Mouse (Mus musculus) heart, adult 9 months (tissue): ENCODE results near the gene Iqcd.

Source experiments
- DNase-seq, 2 experiments: peaks; one replicate each; pipeline ENCODE4 v3.0.0; 2022; ENCODE audit warnings: low spot score in 2 of 2

Iqcd gene

GRCm38 (mm10) chr5:120628624-120629023 is 39.8 kb downstream of the Iqcd start:
- DNase-seq, result no peak

- DNase-seq, result no peak
Measured at GRCm38 (mm10) chr5:120631128-120631527, 42.3 kb downstream of the Iqcd start.

DNA sequence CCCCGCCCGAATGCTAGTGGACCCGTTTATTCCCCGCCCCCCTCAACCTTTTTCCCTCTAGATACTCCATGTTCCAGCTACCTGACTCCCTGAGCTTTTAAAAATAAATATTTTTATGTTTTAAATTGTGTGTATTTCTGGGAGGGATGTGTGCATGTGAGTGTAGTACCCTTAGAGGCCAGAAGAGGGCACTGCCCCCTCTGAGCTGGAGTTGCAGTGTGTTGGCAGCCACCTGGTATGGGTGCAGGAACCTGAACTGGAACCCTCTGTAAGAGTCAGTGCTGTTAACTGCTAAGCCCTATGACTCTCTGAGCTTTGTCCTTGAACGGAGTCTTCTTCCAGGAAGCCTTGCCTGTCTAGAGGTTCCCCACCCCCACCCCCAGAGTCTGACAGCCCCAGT is 43.1 kb downstream of the Iqcd start:
- DNase-seq, result no peak

GRCm38 (mm10) chr5:120634131-120634530 is 45.3 kb downstream of the Iqcd start, which contains the start of gene Cfap73:
Cfap73 (minus strand) TSS chr5:120634235.
- DNase-seq, result no peak

- no peak for DNase-seq
Measured at GRCm38 (mm10) chr5:120634860-120635259, 46.0 kb downstream of the Iqcd start.

DNA sequence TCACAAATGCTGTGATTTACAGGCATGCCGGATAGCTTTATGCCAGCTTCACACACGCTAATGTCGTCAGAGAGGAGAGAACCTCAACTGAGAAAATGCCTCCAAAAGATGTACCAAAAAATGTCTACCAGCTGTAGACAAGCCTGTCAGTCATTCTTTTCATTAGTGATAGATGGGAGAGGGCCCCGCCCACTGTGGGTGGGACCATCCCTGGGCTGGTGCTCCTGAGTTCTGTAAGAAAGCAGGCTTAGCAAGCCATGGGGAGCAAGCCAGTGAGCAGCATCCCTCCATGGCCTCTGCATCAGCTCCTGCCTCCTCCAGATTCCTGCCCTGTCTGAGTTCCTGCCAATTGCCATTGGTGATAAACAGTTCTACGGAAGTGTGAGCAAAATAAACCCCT is 46.8 kb downstream of the Iqcd start:
- no peak for DNase-seq

DNA sequence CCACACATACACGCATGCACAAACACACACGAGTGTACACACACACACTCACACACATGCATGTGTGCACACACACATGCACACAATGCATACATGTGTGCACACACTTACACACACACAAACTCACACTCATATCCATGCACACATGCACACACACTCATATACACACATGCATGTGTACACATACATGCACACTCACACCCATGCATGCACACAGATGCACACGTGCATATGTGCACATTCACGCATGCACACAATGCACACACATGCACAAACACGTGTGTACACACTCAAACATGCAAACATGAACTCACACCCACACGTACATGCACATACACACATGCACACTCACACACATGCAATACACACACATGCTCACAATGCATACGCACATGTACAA is 51.3 kb downstream of the Iqcd start:
- no peak for DNase-seq

DNA sequence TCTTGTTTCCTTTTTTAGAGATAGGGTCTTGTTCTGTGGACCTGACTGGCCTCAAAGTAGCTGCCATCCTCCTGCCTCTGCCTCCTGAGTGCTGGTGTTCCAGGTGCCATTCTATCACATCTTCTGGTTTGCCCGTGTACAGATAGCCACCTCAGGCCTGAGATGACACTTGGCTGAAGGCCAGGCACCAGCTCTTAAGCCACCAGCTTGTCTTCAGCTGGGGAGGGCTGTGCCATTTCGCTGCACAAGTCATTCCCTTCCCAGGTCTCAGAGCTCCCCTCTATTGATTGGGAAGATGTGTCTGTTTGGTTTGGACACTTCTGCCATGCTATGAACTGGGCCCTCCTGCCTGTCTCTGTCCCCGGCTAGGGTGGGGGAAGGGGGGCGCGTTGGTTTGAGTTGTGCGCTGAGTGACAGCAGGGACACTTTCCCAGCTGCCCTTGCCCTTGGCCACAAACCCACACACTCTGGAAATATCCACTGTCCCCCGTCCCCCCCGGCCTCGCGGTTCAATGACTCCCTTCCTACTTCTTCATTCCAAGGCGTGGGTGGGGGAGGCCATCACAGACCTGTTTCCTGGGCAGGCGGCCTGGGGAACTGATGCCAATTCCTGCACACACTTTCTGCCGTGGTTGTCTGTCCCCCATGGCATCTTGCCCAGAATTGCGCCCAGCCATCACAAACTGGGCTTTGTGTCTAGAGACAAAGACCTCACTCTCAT is 54.7 kb downstream of the Iqcd start:
- no peak for DNase-seq

DNA sequence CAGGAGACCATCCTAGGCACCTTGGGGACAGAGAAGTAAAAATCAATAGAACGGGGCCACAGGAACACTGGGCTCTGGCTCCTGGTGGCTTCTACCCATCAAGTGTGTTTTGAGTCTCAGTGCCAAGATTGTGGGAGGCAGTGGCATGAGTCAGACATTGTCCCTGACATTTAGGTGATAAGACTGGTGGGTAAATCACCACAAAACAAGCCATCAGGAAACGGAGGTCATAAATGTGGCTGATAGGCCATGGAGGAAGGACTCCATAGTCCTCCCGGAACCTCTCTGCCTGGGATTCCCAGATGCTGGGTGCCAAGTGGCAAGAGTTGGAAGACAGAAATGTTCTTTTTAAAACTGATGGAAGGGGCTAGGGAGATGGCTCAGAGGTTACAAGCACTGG is 55.4 kb downstream of the Iqcd start:
- no peak for DNase-seq

GRCm38 (mm10) chr5:120645851-120646250 is 57.0 kb downstream of the Iqcd start:
- no peak for DNase-seq

- no peak for DNase-seq
Measured at GRCm38 (mm10) chr5:120647361-120647760, 58.5 kb downstream of the Iqcd start.

DNA sequence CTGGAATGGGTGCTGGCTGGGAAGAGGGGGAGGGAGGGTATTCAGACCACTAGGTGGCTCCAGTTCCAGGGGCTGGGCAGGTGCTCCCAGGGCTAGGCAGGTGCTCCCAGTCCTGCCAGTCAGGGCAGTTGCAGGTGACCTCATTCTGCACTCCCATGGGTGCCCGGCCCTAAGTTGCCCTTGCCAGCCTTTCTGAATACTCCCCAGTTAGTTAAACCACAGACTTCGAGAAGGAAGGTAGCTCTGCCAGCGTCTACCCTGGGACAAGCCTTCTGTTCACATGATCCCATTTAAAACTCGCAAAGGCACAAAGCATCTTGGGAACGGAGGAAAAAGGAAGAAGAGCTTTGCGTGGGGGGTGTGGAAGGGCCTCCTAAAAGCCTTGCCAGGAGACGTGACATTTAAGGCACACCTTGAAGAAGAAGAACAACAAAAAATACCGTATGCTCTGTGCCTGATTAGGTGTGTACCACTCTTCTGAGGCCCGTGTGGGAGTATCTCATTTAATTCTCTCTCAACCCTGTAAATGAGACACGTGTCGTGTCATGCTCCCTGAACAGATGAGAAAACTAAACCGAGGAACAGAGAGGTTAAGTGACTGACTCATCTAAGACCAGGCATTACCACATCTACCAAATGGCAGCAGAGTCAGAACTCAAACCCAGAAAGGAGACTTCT is 59.1 kb downstream of the Iqcd start:
- DNase-seq, result no peak

DNA sequence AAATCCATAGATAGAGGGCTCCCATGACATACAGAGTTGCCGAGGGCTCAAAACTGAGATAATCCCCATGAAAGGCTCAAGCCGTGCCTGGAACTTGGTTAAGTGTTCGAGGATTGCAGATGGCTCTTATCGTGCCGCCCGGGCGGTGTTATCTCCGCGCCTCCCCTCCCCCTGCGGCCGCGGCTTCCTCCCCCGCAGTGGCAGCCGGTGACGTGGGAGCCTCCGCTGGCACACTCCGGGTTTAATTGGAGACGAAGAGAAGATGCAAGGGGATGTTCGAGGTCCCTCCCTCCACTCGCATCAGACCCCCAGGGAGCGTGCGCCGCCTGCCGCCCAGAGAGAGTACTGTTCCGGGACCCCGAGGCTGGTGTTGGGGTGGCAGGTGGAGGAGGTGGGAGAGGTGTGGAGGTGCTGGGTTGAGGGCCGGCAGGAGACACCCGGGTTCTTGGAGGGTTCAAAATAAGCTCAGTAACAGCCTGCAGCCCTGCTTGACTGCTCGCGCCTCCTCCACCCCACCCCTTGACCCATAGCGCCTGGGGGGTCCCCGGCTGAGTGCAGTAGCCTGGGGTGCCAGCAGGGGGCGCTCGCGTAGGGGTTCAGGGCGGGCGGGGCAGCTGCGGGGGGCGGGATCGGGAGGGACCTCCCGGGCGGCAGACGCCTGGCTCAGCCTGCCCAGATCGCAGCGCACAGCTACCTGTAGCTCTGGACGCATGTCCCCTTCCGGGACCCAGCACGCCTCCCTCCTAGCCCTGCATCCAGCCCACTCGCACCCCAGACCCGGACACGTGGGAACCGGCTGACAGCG is 60.0 kb downstream of the Iqcd start, which contains the start of gene Rasal1:
Gene Rasal1, plus strand, starts transcription at position 244 of the 805 bp plus-strand sequence.
- DNase-seq, result no peak

DNA sequence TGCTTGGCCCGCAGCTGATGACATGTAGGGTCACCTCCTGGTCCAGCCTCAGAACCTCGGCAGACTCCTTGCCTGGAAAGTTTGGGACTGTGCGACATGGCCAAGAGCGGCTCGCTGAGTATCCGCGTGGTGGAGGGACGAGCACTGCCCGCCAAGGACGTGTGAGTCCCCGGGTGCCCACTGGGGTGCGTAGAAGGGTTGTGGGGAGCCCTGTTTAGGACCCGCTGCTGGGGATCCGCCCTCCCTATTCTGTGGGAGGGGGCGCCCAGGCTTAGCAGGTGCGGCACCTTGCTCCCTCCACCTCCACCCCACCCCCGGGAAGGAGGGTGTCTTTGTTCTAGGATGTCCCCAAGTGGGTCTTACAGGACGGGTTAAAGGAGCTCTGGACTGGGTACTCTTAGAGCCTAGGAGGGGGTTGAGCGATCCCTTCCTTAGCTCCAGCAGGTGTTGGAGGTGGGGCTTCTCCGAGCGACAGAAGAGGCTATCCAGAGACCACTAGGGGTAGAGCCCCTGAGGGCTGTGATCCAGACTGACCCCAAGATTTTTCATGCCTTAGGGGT is 60.6 kb downstream of the Iqcd start:
- DNase-seq, result no peak

DNA sequence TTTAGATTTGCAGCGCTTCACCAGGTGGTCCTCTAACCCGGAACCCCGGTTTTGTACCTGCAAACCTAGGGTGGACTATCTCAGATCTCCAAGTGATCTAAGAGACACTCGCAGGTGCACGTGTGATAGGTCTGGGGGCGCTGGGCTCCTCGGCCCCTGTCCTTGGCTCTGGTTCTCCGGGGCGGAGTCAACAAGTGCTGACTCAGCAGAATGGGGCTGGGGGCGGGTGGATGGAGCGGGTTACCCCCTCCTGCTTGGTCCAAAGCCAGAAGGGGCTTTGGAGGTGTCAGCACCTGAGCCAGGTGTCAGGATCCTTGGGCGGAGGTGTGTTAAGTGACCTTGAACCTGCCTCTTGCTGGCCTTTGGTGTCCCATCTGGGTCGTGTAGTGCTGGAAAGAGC is 61.1 kb downstream of the Iqcd start:
- DNase-seq, result no peak

DNA sequence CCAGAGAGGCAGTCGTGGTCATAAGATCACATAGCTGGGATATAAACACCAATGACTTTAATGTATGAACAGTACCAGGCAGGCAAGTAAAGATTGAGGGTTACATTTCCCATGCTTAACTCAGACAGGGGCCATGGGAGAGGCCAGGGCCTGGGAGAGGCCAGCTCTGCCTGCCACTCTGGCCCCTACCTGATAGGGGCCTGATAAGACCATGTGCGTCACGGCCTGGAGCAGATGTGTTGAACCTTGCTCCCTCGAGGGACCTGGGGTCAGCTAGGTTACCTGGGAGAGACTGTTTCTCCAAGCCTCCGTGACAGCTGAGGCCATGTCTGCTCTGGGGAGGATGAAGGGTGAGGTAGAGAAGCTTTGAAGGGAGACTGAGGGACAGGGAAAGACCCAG is 62.4 kb downstream of the Iqcd start:
- DNase-seq, result no peak

DNA sequence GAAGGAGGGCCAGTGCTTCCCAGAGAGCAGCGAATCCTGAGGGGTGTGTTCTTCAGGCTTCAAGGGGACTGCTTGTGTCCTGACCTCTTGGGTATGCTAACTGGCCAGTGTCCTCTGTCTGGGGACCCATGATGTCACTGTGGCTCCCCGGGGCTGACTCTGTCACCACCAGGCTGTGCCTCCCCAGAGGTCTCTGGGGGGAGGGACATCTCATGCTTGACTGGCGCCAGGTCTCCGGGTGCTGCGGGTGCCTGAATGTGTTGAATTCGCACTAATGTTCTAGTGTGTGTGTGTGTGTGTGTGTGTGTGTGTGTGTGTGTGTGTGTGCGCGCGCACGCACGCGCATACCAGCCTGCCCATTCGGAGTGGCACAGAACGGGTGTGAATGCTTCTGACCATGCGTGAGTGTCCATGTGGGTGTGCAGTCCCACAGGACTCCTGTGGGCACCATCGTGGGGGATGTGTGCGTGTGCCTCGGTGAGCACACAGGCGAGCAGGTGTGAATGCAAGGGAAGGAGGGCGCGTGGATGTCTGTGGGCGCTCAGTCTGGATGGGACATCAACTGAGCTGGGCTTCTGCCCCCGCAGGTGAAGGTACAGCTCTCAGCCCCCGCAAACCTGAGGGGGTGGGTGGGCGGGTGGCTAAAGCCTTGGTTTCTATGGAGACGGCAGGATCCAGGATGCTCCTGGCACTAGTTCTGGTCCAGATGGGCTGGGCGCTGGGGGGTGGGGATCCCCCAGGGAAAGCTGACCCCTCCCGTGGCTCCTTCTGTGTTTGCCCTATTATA is 64.3 kb downstream of the Iqcd start:
- no peak for DNase-seq

DNA sequence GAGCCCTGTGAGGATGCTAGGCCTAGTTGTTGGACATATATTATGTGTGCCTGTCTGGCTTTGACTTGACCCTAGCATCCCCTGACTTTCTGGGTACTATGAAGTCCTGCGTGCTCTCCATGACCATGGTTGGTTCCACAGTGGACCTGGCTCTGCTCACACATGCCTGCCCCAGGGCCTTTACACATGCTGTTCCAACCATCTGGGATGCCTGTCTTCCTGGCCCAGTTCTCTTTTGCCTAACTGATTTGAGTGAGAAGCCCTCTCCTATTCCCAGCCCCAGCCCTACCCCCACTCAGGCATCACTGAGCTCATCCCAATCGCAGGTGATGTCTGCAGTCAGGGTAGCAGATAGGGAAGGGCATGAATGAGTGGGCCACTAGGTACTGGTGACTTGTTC is 65.1 kb downstream of the Iqcd start:
- DNase-seq, result no peak

GRCm38 (mm10) chr5:120656281-120656751 is 67.5 kb downstream of the Iqcd start:
- no peak for DNase-seq
